Mouse (Mus musculus) hindbrain, embryonic 12.5 days (tissue): ENCODE measurements around the gene Nup37. TPM values are rescaled to one million over a fixed set of nuclear protein-coding genes. Genes with fewer than 3 reads are reported as not detected.

Source experiments
- ATAC-seq: fragments of 200-750 bp; cut with Nextera tagmentation; 2 replicates; pipeline ENCODE4 v1.8.0; 2017; ENCODE audit warnings: moderate TSS enrichment; ENCODE audit not compliant: low FRiP score
- H3K27ac ChIP-seq: fragments of 300-500 bp; sonication (generic); 2 replicates; pipeline ENCODE4 v1.5.1; 2016; ENCODE audit warnings: mild to moderate bottlenecking
- H3K27me3 ChIP-seq: fragments of 300-500 bp; sonication (generic); 2 replicates; pipeline ENCODE4 v1.6.1; 2016; ENCODE audit warnings: mild to moderate bottlenecking
- H3K36me3 ChIP-seq: fragments of 300-500 bp; sonication (generic); 2 replicates; pipeline ENCODE4 v1.6.1; 2016; ENCODE audit warnings: mild to moderate bottlenecking
- H3K4me1 ChIP-seq: fragments of 300-500 bp; sonication (generic); 2 replicates; pipeline ENCODE4 v1.6.1; 2016
- H3K4me2 ChIP-seq: fragments of 300-500 bp; sonication (generic); replicated peaks from 2 replicates; pipeline ENCODE4 v1.6.1; 2016; ENCODE audit warnings: mild to moderate bottlenecking
- H3K4me3 ChIP-seq: fragments of 300-500 bp; sonication (generic); 2 replicates; pipeline ENCODE4 v1.5.1; 2016; ENCODE audit warnings: mild to moderate bottlenecking
- H3K9ac ChIP-seq: fragments of 300-500 bp; sonication (generic); 2 replicates; pipeline ENCODE4 v1.6.1; 2016; ENCODE audit warnings: mild to moderate bottlenecking, moderate library complexity
- H3K9me3 ChIP-seq: fragments of 300-500 bp; sonication (generic); replicated peaks from 2 replicates; pipeline ENCODE4 v1.6.1; 2016; ENCODE audit warnings: mild to moderate bottlenecking
- WGBS: fragments of 180-500 bp; shearing (Covaris S2); methylation state at CpG from one replicate; pipeline ENCODE4 v1.1.7; 2016; 5-methylcytosine and 5-hydroxymethylcytosine counted together
- polyA plus RNA-seq: library from polyadenylated mRNA; unstranded; fragments of >200 nt; fragmentation: Nextera tagmentation; extraction: Ambion mirVana; gene quantifications from 2 replicates; pipeline ENCODE4 v1.2.1, GENCODE M21; 2016

Nup37 gene
- polyA plus RNA-seq, 1 experiment from 2014 or later = 58.2 TPM

DNA sequence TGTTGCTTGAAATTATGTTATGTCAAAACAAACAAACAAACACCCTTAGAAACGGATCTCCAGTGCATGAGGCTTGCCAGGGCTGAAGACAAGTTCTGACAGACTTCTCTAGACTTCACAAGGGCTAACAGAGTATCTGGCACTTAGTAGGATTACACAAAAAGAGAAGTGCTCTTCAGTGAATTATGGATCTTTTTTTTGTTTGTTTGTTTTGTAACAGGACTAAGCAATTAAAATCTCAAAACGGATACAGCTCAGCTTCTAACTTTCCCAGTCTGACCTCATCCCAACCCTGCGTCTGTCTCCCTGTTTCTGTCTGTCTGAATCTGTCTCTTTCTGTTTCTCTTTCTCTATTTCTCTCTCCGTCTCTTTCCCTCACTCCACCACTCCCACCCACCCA lies 53.7 kb downstream of the Nup37 start:
- WGBS = 19% methylated on average over 4 of the region's 4 CpGs

DNA sequence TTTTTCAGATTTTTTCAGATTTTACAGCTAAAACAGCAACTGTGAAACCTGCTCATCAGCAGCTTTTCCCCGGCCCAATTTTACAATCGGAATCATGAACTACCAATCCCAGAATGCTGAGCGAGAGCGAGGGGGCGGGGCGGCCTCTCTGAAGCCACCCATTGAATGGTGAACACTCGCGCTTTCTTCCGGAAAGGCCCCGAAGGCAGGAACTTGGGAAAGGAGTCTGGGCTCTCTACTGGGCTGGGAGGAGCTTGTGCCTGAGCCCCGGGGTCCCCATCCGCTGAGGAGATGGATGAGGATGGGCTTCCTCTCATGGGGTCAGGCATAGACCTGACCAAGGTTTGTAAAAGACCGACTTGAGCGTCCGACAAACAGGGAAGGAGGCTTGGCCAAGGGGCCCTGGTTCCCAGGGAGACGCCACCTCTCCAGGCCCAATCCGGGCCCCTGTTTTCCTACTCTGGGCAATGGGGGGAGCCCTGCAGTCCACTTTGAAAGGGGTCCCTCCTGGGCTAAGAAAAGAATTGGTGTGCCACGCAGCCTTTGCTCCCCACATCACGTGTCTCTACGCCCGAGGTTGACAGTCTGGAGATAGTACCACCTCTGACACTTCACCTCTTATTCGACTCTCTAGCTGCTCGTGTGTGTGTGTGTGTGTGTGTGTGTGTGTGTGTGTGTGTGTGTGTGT lies 54.3 kb downstream of the Nup37 start, which contains the start of gene Washc3:
Gene Washc3 (plus strand): TSS at position 143 of the 688 bp plus-strand sequence.
- H3K27ac ChIP-seq = peak within 1 kb of the TSS; percentile 85
- peak within 1 kb of the TSS; percentile 81 for H3K9ac ChIP-seq
- H3K4me1 ChIP-seq = peaks cover 5% of the 10 kb centered on the region
- H3K4me2 ChIP-seq = peak within 1 kb of the TSS; percentile 69
- 0 out of 2 replicates have a peak, but pooled peaks cover 6% of the 10 kb centered on the region for H3K36me3 ChIP-seq
- WGBS = 2% methylated on average over 23 of the region's 23 CpGs
- peak within 1 kb of the TSS; percentile 60 for H3K4me3 ChIP-seq
- ATAC-seq = peak; percentile 99
- H3K9me3 ChIP-seq = no peaks in the 10 kb centered on the region
- H3K27me3 ChIP-seq = no peaks in the 10 kb centered on the region

More for the DNA sequence above, 53.7 kb downstream of the Nup37 start:
- peak overlapping the region; percentile 60 for H3K4me3 ChIP-seq
- H3K27ac ChIP-seq = no peak overlapping the region
- H3K4me2 ChIP-seq = peak overlapping the region; percentile 69
- peak; percentile 67 for ATAC-seq
- no peaks in the 10 kb centered on the region for H3K27me3 ChIP-seq
- H3K9ac ChIP-seq = peak overlapping the region; percentile 81
- H3K9me3 ChIP-seq = no peaks in the 10 kb centered on the region
- 0 out of 2 replicates have a peak, but pooled peaks cover 6% of the 10 kb centered on the region for H3K36me3 ChIP-seq
- peaks cover 5% of the 10 kb centered on the region for H3K4me1 ChIP-seq

DNA sequence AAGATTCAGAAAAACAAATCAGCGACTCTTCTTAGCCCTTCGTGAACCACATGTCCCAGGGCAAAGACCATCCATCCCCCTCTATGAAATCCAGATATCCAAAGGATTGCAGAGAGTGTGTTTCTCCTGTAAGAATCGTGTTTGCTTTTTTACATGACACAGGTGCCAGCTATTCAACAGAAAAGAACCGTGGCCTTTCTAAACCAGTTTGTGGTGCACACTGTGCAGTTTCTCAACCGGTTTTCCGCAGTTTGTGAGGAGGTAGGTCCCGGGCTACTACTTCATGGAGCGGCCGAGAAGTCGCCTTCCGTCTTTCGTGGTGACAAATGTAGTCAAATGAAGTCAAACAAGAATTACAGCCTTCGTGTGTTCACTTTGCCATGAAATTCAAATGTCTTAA lies 54.9 kb downstream of the Nup37 start:
- WGBS = 79% methylated on average over 13 of the region's 13 CpGs
- peak overlapping the region; percentile 60 for H3K4me3 ChIP-seq
- peak overlapping the region; percentile 85 for H3K27ac ChIP-seq
- H3K4me2 ChIP-seq = peak overlapping the region; percentile 69
- ATAC-seq = no peak
- 0 out of 2 replicates have a peak, but pooled peaks cover 6% of the 10 kb centered on the region for H3K36me3 ChIP-seq
- no peaks in the 10 kb centered on the region for H3K27me3 ChIP-seq
- peaks cover 5% of the 10 kb centered on the region for H3K4me1 ChIP-seq
- peak overlapping the region; percentile 81 for H3K9ac ChIP-seq
- H3K9me3 ChIP-seq = no peaks in the 10 kb centered on the region

DNA sequence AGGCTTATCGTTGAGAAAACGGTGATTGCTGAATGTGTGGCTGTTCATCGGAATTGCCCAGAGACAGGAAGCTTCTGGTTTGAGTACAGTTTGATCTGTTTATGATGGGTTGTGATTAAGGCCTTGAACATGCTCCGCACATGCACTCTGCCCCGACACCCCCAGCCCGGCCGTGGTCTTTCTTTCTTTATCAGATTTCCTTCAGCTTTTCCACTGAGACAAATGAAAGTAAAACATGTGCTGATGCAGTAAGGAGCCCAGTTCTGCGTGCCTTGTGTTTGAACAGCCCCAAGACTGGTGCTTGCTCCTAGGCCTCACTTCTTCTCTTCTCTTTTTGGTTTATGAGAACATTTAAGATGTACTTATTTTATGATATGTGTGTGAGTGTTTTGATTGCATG lies 55.8 kb downstream of the Nup37 start:
- no peak for ATAC-seq
- H3K27ac ChIP-seq = no peak overlapping the region
- no peak overlapping the region for H3K4me3 ChIP-seq
- no peaks in the 10 kb centered on the region for H3K27me3 ChIP-seq
- H3K9me3 ChIP-seq = no peaks in the 10 kb centered on the region
- peaks cover 5% of the 10 kb centered on the region for H3K4me1 ChIP-seq
- 0 out of 2 replicates have a peak, but pooled peaks cover 6% of the 10 kb centered on the region for H3K36me3 ChIP-seq
- WGBS = 96% methylated on average over 8 of the region's 8 CpGs
- H3K4me2 ChIP-seq = no peak overlapping the region
- H3K9ac ChIP-seq = 0 out of 2 replicates have a peak overlapping the region, but pooled peaks have one; percentile 1

DNA sequence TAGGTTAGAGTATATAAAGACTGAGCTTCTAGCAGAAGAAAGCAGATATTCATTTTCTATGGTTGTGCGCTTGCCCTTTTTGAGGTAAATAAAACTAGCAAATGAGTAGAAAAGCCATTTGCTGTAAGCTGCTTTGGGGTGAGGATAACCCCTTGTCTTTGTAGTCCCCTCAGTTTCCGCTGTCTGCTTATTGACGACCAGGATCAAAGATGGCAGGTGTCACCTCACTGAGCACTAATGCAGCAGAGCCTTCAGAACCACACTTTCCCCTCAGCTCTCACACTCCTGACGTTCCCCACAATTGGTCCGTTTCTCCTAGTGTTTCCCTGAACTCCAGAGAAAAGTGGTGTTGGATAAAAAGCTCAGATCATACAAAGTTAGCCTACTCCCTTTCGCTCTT lies 56.4 kb downstream of the Nup37 start:
- Histone ChIP-seq H3K36me3 (0 out of 2 replicates have a peak, but pooled peaks cover 6% of the 10 kb centered on the region), H3K4me1 (peaks cover 5% of the 10 kb centered on the region), H3K4me3 (no peak overlapping the region), H3K9ac (no peak overlapping the region), H3K4me2 (no peak overlapping the region), H3K27me3 (no peaks in the 10 kb centered on the region), H3K9me3 (no peaks in the 10 kb centered on the region), H3K27ac (no peak overlapping the region)
- ATAC-seq = no peak
- WGBS = 93% methylated on average over 6 of the region's 6 CpGs

DNA sequence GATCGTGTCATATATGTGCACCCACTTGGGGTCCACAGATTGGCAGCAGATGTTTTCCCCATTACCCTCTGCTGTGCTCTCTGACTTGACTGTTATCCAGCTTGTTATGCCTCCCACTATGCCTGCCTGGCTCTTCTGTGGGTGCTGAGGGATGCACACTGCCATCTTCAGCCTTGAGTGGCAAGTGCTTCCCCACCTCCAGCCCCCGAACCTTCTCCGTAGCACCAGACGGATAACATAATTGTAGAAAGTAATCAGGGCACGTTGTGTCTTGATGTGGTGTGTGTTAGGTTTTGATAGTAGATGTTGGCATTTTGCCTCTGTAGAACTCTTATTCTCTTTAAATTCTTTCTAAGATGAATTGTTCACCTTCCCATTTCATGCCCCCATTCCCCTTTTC lies 65.9 kb downstream of the Nup37 start:
- Histone ChIP-seq H3K4me1 (no peaks in the 10 kb centered on the region), H3K9ac (no peak overlapping the region), H3K9me3 (no peaks in the 10 kb centered on the region), H3K27me3 (no peaks in the 10 kb centered on the region), H3K4me3 (no peak overlapping the region), H3K27ac (no peak overlapping the region), H3K36me3 (peaks cover 10% of the 10 kb centered on the region; the same call in 1 of the 2 replicates), H3K4me2 (no peak overlapping the region)
- no peak for ATAC-seq
- WGBS = 93% methylated on average over 5 of the region's 5 CpGs

DNA sequence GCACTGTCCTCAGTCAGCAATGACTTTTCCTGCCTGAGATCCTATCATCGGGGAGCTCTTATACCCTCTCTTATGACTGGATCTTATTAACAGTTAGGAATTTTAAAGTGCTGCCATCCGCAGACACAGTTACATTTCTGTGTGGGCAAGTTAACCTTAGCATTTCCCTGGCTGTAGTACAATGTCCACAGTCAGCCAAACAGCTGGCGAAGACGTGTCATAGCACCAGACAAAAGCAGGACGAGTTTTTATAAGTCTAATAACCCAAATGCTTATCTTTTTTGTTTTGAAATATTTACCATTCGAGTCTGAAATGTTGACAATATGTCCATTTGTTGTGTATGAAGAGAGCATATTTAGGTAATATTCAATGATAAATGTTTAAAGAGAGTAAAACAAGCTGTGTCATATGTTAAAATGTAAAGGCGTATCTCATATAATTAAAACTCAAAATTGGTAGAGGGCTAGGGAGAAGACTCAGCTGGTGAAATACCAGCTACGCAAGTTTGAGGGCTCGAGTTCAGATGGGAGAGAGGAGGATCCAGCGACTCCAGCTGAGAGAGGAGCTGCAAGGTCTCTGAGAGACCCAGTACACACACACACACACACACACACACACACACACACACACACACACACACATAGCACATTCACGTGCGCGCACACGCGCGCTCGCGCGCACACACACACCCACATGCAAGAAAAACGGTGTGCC lies 68.2 kb downstream of the Nup37 start:
- H3K36me3 ChIP-seq = peaks cover 15% of the 10 kb centered on the region; the same call in 1 of the 2 replicates
- no peak for ATAC-seq
- no peak overlapping the region for H3K4me2 ChIP-seq
- no peaks in the 10 kb centered on the region for H3K27me3 ChIP-seq
- no peaks in the 10 kb centered on the region for H3K4me1 ChIP-seq
- no peak overlapping the region for H3K9ac ChIP-seq
- WGBS = 95% methylated on average over 19 of the region's 20 CpGs
- no peak overlapping the region for H3K4me3 ChIP-seq
- no peaks in the 10 kb centered on the region for H3K9me3 ChIP-seq
- H3K27ac ChIP-seq = no peak overlapping the region

DNA sequence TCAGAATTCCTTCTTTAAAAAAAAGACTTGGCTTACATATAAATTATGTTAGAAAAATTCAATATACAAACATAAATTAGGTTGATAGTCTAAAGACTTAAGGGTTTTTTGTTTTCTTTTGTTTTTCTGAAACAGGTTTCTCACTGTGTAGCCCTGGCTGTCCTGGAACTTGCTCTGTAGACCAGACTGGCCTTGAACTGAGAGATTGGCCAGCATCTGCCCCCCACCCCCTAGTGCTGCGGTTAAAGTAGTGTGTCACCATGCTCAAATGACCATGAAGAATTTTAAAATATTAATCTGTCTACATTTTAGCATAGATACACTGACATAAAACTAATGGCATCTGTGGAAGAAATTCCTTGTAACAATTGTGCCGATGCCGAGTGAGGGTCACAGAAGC lies 71.4 kb downstream of the Nup37 start:
- Histone ChIP-seq H3K9me3 (no peaks in the 10 kb centered on the region), H3K27ac (no peak overlapping the region), H3K36me3 (peaks cover 17% of the 10 kb centered on the region; the same call in 1 of the 2 replicates), H3K4me2 (no peak overlapping the region), H3K4me1 (no peaks in the 10 kb centered on the region), H3K27me3 (no peaks in the 10 kb centered on the region), H3K9ac (no peak overlapping the region), H3K4me3 (no peak overlapping the region)
- ATAC-seq = no peak
- WGBS = 91% methylated on average over 3 of the region's 3 CpGs

DNA sequence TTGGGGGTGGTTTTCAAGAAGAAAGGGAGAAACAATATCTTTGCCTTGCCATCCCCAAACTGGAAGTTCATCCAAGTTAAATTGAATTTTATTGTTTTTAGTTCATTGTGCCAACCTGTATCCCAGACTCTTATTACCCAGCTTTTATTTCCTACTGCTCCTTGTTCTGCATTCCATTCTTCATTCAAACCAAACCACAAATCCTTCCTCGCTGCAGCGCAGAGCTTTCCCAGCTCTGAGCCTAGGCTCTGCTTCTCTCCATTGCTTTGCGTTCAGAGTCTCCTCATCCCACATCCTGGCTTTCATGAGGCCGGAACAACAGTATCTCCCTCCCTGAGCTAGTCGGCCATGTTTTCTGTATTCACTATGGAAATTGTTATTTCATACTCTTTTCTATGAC lies 74.9 kb downstream of the Nup37 start:
- H3K36me3 ChIP-seq = peaks cover 17% of the 10 kb centered on the region; the same call in 1 of the 2 replicates
- no peaks in the 10 kb centered on the region for H3K9me3 ChIP-seq
- no peak for ATAC-seq
- H3K27ac ChIP-seq = no peak overlapping the region
- no peaks in the 10 kb centered on the region for H3K27me3 ChIP-seq
- H3K9ac ChIP-seq = no peak overlapping the region
- no peak overlapping the region for H3K4me2 ChIP-seq
- no peaks in the 10 kb centered on the region for H3K4me1 ChIP-seq
- no peak overlapping the region for H3K4me3 ChIP-seq
- 90% methylated on average over 5 of the region's 5 CpGs for whole genome bisulfite sequencing

DNA sequence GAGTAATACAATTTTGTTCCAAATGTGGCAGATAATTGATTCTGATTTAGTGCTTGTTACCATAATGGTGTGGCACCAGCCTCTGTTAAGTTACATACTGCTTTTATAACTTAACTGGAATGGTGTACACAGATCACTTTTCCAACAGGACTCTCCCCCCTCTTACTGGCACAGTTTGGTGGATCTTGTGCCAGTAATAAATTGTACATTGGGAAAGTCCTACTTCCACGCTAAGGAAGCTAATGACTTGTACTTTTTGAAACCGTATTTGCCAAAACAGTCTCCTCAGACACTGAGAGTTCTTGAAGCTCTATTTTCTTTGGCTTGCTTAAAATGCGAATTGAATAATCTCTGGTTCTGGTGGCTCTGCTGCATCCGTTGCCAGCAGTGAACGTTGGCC lies 78.6 kb downstream of the Nup37 start:
- no peaks in the 10 kb centered on the region for H3K9me3 ChIP-seq
- H3K4me1 ChIP-seq = no peaks in the 10 kb centered on the region
- no peak for ATAC-seq
- H3K9ac ChIP-seq = no peak overlapping the region
- H3K4me3 ChIP-seq = no peak overlapping the region
- H3K4me2 ChIP-seq = no peak overlapping the region
- no peak overlapping the region for H3K27ac ChIP-seq
- H3K27me3 ChIP-seq = no peaks in the 10 kb centered on the region
- H3K36me3 ChIP-seq = peaks cover 17% of the 10 kb centered on the region
- 90% methylated on average over 5 of the region's 5 CpGs for WGBS

DNA sequence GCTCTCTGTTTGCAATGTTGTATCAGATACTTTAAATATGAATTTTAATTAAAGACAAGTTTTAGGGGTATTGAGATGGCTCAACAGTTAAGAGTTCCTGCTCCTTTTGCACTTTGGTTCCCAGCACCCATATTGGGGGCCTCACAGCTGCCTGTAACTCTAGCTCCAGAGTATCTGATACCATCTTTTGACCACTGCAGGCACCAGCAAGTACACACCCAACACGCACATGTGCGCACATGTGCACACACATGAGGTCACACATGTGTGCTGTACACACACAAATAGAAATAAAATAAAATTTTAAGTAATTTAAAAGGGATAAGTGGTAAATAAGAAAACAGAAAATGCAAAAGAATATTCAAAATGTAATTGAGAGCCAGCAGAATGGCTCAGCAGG lies 81.2 kb downstream of the Nup37 start:
- Histone ChIP-seq H3K4me1 (no peaks in the 10 kb centered on the region; the same call in 1 of the 2 replicates), H3K36me3 (peaks cover 10% of the 10 kb centered on the region), H3K9ac (no peak overlapping the region), H3K4me2 (no peak overlapping the region), H3K4me3 (no peak overlapping the region), H3K27ac (no peak overlapping the region), H3K9me3 (no peaks in the 10 kb centered on the region), H3K27me3 (no peaks in the 10 kb centered on the region)
- ATAC-seq = no peak
- 90% methylated on average over 2 of the region's 2 CpGs for WGBS
